Mouse (Mus musculus) inflammation-experienced regulatory T-cells, adult 6 months (primary cell): ENCODE results near the gene Myo18a. TPM values are rescaled to one million over a fixed set of nuclear protein-coding genes. Genes with fewer than 3 reads are reported as not detected.

Experiments used
- ATAC-seq: one replicate; pipeline ENCODE4 v1.8.0; 2017
- polyA plus RNA-seq, 3 experiments: library from polyadenylated mRNA; unstranded; fragments of 100-300 nt; shearing (Covaris generic); gene quantifications; one replicate each; pipeline ENCODE4 v1.2.1; 2017

The Myo18a gene
- polyA plus RNA-seq, 3 experiments from 2014 or later: 23.8 to 27.3 (median 25.1) TPM

GRCm38 (mm10) chr11:77795216-77795615 is 32.2 kb downstream of the Myo18a start:
- ATAC-seq: no peak

DNA sequence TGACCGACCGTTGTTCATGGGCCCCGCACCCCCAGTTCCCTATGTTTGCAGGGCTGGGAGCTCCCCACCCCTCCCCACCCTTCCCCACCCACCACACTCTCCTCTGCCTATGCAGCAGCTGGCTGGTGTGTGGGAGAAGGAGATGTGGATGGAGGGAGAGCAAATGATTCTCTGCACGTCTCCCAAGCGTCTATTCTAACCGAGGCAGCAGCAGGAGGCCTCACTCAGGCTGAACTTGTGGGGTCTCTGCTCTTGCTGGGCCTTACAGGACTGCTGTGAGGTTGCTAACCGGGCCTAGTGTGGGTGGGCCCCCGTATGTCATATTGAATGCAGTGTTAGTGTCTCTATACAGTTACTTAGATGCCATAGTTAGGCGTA is 37.4 kb downstream of the Myo18a start:
- ATAC-seq: no peak

GRCm38 (mm10) chr11:77800869-77801701 is 38.0 kb downstream of the Myo18a start:
- peak; percentile 90 for ATAC-seq

DNA sequence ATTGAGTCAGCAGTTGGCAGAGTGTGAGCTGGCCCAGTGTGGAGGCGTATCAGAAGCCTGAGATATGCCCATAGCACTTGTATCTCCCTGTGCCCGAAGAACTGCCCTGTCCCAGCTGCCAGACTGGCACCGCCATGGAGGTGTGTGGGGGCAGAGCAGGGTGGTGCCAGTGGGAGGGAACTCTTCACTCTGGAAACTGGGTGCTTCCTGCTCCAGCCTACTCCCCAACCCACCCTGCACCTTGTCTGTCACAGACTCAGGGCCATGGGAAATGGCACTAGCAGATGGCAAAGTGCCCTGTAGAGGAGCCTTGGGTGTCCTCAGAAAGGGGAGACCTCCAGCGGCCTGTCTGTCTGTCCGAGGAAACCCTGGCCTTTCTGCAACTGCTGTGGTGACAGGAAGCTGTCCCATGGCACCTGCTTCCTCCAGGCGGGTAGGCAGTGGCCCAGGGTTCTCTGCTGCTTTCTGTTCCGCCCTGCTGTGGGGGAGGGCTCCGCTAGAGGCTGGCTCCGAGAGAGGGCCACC is 39.4 kb downstream of the Myo18a start:
- ATAC-seq: peak; percentile 67

DNA sequence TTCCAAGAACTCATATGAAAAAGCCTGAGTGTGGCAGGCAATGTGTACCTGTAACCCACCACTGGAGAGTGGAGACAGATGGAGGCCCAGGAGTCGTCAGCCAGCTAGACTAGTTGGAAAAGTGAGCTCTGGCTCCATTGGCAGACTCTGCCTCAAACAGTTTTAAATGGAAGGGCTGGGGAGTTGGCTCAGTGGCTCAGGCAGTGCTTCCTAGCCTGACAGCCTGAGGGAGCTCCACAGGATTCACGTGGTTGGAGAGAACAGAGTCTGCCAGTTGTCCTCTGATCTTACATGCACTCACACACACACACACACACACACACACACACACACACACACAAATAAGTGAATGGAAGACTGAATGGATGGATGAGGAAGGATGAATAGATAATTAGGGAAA is 43.2 kb downstream of the Myo18a start:
- ATAC-seq: no peak

- ATAC-seq: no peak
Observed at GRCm38 (mm10) chr11:77806855-77807254, 43.8 kb downstream of the Myo18a start.

- ATAC-seq: no peak
Observed at GRCm38 (mm10) chr11:77808051-77808465, 45.0 kb downstream of the Myo18a start.

DNA sequence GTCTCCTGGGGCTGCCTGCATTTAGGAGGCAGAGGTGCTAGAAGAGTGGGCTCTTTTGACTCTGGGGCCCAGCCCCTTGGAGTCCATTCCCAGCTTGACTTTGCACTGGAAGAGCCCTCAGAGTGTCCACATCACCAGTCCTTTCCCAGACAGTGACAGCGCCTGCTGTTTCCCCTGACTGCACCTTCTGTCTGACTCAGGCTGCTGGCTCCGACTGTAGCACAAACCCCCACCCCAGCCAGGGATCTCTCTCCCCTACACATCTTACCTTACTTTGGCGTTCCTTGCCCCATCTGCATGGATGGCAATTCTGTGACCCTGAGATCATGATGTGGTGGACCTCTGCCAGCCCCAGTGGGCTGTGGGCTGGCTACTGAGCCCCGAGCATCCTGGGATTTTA is 46.2 kb downstream of the Myo18a start:
- ATAC-seq: no peak

GRCm38 (mm10) chr11:77810018-77810417 is 47.0 kb downstream of the Myo18a start:
- ATAC-seq: no peak

DNA sequence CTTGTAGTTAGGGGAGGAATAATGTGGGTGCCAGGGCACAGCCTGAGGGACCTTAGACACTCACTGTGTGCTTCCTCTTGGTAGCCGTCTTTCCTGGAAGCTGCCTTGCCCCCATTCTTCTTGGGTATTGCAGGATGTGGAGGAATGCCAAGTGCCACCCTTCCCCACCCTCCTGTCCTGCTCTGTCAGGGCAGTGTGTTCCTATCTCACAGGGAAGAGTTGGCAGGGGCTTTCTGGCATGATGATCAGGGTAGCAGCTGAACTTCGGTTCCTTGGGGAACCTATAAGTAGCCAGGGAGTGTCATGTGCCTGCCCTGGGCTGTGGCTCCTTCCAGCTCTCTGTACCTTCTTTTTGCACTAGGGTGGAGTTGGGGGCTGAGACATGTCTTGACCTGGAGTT is 50.9 kb downstream of the Myo18a start:
- ATAC-seq: no peak

- ATAC-seq: peak; percentile 90
Observed at GRCm38 (mm10) chr11:77816003-77816402, 53.0 kb downstream of the Myo18a start.

- no peak for ATAC-seq
Observed at GRCm38 (mm10) chr11:77821648-77822047, 58.6 kb downstream of the Myo18a start.

DNA sequence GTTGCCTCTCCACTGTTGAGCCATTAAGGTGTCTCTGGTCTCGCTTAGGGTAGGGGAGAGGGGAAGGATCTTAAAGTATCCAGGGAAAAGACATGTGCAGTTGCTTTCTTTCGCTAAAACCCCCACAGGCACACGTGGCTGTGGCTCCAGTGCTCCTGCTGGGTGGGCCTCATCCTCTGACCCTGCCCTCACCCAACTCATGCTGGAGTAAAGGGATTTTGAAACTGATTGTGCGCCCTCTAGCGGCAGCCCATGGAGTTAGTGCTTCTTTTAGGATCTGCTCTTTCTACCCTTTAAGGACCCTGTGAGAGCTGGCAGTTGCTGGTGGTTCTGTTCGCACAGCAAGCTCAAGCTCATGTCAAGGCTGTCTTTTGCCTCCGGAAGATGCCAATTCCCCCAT is 59.7 kb downstream of the Myo18a start:
- no peak for ATAC-seq

DNA sequence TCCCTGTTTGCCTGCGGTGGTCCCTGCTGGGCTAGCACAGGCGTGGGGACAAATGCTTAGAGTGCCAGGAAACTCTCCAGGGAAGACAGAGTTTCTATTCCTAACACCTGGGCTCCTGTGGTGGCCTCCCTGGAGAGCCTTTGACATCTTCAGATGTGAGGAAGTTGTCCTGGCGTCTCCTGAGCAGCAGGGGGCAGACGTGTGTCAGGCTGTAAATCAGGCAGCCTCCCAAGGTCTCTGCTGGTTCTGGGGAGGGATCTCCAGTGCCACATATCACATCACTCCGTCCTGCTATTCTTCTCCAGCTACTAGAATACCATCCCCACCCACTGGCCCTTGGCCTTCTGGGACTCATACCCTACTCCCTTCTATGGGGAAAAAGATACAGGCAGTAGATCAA is 62.8 kb downstream of the Myo18a start:
- peak; percentile 41 for ATAC-seq

DNA sequence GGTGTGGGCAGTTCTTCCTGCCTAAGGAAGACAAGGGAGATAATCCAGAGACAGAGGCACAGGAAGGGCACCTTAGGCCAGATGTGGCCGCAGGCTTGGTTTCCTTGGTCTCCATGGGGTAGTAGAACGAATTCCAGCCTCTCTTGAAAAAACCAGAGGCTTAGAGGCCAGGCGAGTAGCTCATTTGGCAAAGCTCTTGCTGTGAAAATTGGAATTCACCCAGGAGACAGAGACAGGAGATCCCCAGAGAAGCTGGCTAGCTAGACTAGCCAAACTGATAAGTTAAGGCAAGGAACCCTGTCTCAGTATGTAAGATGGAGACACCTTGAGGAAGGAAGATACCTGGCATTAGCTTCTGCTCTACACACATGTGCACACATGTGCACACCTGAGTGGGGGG is 63.3 kb downstream of the Myo18a start:
- ATAC-seq: no peak

- peak; percentile 64 for ATAC-seq
Observed at GRCm38 (mm10) chr11:77827241-77827995, 64.4 kb downstream of the Myo18a start.

GRCm38 (mm10) chr11:77828163-77828562 is 65.1 kb downstream of the Myo18a start:
- no peak for ATAC-seq

DNA sequence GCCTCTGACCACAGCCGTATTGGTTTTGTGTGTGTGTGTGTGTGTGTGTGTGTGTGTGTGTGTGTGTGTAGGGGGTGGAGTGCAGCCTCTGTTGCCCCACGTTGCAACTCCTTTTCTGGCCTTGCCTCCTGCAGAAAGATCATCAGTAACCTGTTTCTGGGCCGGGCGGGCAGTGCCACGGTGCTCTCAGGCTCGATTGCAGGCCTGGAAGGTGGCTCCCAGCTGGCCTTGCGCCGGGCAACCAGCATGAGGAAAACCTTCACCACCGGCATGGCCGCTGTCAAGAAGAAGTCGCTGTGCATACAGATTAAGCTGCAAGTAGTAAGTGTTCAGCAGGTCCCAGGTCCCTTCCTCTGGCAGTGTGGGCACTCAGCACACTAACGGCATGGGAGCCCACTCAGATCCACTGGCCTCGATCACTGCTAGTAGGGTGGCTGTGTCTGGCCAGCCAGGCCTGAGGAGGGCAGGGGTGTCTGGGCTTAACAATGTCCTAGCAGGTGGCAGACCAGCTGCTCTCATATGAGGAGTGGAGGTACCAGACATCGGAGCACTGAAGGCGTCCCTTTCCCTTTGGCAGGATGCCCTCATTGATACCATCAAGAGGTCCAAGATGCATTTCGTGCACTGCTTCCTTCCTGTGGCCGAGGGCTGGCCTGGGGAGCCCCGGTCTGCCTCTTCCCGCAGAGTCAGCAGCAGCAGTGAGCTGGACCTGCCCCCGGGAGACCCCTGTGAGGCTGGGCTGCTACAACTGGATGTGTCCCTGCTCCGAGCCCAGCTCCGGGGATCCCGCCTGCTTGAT is 66.2 kb downstream of the Myo18a start:
- no peak for ATAC-seq

DNA sequence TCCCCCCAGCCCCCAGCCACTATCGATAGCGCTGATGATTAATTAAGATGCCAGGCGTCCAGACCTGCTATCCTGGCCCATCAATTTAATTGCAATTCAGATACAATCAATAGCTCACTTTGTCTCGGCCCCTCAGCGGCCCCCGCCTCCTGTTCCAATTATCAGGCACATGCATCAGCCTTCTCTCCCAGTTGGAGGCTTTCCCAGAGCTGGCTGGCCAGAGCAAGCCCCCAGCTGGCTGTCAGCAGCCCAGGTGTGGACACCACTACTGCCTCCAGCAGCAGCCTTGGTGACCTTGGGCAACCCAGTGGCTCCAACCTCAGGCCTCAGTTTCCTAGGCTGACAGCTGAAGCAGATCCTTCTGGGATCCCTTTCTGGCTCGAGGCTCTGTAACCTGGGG is 67.8 kb downstream of the Myo18a start:
- ATAC-seq: no peak

DNA sequence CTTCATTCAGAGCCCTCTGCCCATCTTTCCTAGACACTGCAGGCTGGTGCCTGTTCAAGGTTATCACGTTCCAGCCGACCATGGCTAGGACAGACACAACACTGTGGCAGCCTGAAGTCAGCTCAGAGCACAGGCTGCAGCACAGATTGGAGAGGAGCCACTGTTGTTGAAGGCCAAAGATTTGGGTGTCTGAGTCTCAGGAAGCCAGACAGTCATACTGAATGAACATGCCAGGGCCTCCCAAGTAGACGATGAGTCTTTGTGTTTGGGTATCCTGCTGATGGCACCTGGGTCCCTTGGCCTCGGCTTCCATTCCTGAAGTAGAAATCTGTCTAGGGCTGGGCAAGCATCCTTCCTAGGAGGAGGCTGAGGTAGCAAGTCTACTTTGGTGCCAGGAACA is 69.5 kb downstream of the Myo18a start:
- no peak for ATAC-seq

DNA sequence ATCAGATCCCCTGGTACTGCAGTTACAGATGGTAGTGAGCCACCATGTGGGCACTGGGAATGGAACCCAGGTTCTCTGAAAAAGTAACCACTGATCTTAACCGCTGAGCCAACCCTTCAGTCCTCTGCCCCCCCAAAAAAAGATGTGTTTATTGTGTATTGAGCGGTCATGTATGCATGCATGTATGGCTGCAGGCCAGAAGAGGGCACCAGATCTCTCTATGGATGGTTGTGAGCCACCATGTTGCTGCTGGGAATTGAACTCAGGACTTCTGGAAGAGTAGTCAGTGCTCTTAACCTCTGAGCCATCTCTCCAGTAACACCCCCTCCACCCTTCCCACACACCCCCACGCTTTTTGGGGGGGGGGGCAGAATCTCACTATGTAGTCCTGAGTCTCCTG is 72.1 kb downstream of the Myo18a start:
- no peak for ATAC-seq

DNA sequence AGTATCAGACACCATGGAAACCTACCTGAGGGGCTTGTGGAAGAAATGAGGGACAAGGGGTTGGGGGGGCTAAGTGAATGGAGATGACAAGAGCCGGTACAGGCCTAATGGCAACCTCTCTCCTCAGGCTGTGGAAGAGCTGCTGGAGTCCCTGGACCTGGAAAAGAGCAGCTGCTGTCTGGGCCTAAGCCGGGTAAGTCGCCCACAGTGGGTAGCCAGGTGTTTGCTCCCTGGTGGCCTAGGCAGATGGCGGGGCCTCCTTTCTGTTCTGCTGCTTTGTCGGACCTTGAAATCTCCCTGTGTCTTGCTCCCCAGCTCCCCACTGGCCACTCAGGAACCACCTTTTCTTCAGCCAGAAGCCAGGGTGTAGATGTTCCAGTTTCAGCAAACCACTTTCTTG is 73.2 kb downstream of the Myo18a start:
- no peak for ATAC-seq

DNA sequence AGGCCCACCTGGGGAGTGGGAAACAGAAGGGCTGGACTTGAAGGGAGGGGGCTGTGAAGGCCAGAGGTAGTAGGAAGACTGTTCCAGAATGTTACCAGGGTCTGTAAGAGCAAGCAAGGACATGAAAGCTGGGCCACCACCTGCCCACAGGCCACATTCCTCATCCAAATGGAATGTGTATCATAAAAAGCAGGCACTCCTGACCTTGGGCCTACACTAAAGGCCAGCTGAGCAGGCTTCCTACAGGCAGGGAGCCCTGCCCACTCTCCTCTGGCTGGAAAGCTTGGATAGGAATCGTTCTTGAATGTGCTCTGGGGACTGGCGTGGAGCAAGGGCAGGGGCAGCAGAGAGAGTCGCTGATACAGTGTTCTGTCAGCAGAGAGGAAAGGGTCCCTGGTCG is 73.7 kb downstream of the Myo18a start:
- ATAC-seq: no peak
